Mouse (Mus musculus): ENCODE measurements around the gene Klhl5. TPM values are rescaled to one million over a fixed set of nuclear protein-coding genes. Genes with fewer than 3 reads are reported as not detected.

Gene Klhl5
- total RNA-seq (2021) = 1 to 10 TPM; 6.5 to 6.8 TPM
- long read RNA-seq, experiment 1, partial matches to known transcripts = 1 of 14 reads
- long read RNA-seq, experiment 1, other reads (novel, unspliced or antisense) = 11 of 14 reads
- long read RNA-seq, experiment 2, transcript Klhl5-204 (11 exons, 3,149 nt) = major isoform, 9 of 17 reads
- long read RNA-seq, experiment 2, partial matches to known transcripts = 3 of 17 reads
- long read RNA-seq, experiment 2, other reads (novel, unspliced or antisense) = 5 of 17 reads

DNA sequence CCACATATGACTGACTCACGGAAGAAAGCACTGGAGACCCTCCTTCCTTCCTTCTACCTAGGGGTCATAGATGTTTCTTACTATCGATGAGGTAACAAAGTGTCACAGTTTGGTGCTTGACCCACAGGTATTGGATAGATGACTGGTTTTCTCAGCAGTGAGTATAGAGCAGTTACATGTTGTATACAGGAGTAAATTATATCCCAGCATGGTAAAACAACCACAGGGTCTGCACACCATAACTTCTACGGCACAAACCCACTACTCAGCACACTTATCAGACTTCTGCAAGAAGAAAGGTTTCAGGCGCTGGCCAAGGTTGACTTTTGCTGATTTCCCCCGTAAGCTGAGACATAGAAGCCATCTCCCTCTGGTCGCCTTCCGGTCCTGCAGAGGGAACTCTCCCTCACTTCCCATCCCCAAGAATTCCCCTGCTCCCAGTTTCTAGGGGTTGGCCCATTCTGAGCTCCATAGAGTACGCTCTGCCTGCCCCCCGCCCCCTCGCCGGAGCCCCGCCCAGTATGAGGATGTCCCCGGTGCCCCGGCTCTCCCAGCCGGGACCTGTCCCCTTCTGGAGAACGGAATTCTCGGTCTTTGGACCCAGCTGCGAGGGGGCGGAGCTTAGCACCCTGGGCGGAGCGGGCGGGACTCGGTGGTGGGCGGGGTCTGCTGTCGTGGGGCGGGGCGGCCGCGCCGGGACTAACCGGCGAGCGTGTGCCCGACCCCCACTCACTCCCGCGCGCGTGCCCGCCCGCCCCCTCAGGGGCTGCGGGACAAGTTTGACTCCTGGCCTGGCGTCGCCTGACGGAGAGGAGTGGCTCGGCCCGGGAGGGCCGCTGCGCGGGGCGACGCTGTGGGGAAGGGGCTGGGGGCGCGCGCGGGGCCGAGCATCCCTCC lies at the start of gene Klhl5:
TSS of gene Klhl5 (plus strand) at position 664 of the 897 bp plus-strand sequence.
- DNase-seq = peak; percentile 87

DNA sequence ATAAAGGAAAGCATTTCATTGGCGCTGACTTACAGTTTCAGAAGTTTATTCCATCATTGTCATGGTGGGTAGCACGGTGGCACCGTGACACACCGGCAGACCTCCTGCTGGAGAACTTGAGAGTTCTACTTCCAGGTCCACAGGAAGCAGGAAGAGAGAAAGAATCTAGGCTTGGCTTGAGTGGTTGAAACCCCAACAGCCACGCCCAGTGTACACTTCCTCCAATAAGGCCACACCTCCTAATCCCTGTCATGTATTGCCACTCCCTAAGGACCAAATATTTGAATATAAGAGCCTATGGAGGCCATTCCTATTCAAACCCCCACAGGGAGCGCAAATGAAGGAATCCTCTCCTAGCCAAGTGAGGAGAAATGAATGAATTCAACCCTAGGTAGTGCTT lies 49.7 kb upstream of the Klhl5 start:
- DNase-seq = no peak

DNA sequence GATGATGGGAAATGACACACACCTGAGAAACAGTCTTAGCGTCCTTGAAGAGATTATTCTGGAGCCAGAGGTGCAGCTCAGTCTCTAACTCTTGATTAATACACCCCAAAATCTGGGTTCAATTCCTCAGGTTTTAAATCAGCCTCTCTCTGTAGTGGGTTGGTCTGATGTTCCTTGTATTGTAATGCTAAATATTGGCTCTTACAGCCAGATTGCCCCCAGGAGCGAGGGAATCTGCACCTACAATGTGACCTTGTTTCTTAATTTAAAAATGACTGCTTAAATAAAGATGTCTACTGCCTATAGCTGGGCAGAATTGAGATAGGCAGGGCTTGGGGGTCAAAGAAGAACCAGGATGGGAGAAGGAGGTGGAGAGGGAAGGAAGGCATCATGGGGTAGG lies 47.5 kb upstream of the Klhl5 start:
- DNase-seq = no peak

DNA sequence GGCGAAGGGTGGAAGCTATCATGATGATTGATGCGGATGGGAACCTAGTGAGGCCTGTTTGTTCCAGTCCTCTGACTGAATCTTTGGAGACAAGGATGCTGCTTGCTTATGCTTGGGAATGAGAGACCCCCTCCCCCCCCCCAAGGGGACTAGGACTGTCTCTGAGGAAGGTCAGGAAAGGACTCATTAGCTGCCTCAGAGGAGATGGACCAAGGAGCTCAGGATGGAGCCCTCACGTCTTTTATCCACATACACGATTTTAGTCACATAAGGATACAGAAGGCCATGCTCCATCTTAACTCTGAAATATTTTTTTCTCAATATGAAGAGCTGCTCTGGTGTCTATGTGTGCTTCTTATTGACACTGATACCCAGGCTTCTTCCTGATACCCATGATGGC lies 45.1 kb upstream of the Klhl5 start:
- DNase-seq = no peak

DNA sequence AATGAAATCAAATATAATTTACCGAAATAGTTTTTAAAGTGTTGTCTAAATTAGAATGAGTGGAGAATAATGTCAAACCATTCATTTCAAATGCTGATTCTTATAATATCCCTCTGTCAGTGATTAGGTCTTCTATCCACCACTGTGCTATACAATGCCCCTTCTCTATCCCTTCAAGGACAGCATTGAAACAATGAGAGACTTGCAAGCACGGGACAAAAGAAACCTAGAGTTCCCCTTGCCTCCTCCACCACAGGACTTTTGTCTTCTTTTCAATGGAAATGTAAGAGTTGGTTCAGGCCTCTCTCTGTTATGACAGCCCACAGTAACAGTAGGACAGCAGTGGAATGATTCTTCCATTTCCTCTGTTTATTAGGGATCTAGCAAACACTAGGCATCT lies 44.1 kb upstream of the Klhl5 start:
- DNase-seq = no peak

DNA sequence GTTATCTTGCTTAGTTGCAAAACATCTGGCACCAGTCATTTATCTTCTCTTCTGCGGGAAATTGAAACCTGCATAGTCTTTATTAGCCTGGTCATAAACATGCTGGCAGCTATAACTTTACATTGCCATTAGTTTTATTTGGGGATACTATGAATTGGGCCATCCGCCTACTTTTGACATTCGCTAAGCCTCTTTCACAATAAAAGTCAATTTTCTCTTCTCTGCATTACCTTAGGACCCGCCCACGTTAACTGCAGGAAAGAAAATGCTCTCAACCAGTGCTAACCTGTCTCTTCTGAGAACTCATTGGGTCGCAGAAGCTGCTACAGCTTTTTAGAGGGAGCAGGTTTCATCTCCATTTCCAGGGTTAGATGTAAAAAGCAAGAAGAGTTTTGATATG lies 39.2 kb upstream of the Klhl5 start:
- no peak for DNase-seq

DNA sequence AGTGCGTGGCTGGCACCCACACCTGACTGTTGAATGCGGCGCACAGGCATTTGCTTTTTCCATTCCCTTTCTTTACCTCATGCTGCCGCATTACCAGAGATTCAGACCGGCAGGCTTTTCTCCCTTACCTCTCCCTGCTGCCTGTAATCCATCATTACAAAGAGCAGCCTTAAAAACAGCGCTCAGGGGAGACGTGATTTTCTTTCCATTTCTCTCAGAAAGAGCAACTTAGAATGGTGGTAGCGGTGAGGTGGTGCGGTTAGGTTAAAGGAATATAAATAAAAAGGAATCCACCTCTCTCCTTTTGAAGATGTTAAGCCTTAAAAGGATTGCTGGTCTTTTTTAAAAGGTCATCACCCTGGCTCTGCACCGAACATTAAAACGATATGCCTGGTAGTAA lies 37.5 kb upstream of the Klhl5 start:
- no peak for DNase-seq

DNA sequence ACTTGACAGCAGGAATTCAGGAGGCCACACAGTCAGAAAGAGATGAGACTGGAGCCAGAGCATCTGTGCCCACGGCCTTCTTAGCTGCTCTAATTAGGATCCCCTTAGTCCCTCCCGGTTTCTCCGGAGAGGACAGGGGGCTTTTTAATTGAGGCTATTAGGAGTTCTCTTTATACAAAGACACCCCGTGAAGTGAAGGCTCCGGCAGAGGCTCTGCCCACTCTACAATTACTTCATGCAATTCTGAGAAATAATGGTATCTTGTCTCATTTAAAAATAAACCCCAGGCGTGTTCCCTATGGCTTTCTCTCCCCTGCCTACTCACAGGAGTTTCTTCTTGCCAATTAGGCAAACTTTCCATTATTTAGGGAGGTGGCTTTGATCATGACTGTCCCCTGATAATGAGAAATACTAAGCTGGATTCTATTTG lies 35.6 kb upstream of the Klhl5 start:
- DNase-seq = no peak

DNA sequence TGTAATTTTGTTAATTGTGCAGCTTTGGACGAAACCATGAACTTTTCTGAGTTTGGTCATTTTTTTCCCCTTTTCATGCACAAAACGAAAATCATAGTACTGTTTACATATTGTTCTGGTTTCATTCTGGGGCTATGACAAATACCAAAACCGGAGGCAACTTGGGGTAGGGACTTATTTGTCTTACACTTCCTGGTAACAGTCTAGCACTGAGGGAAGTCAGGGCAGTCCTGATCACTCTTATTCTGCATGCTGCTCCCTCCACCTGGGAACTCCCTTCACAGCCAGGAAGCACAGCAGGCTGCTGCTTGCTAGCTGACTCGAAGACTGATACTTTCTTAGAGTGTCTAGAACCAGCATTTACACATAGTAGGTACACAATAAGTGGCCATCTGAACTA lies 34.1 kb upstream of the Klhl5 start:
- DNase-seq = no peak

DNA sequence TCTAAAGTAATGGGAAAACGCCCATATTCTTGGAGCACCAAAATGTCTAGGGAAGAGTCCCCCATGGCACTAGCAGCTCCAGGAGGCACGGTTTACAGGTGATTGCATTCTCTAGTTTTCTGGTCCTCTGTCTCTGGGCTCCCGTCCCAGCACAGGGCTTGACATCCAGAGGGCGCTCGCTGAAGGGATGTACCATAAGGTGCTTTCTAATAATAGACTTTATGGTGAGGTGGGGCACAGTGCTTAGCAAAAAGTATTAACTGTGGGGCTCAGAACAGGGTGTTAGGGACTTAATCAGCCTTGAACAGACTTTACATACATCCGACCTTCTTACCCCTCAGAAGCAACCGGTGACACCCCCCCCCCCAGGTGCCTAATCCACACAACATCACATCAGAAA lies 32.6 kb upstream of the Klhl5 start:
- no peak for DNase-seq

DNA sequence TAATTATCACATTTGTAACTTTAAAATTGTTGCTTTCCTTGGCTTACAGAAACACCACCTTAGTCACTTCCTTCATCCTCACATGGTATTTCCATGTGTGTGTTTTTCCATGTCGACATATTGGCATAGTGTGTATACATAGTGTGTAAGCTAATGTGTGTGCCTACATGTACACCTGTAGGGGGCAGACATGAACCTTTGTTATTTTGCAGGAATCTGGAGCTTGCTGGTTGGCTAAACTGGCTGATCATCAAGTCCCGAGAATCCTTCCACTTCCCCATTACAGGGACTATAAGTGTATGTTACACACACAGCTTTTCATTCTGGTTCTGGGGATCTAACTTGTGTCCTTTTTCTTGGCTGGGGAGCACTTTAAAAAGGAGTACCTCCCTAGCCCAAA lies 31.3 kb upstream of the Klhl5 start:
- no peak for DNase-seq

DNA sequence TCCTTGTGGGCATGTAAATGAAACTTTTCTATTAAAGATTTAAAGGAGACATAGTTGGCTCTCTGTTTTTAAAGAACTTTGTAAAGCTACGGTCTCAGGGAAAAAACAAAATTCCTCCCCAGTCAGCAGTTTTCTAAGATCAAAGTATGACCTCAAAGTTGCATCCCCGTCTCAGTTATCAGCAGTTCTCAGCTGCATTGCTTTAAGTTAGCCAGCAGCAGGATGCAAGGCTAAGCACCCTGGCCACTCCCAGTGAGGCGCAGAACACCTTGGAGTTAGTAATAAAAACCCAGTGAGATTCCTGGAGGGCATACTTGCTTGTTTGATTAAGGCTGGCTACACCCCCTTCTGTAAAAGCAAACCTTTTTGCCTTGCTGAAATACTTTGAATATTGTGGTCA lies 30.6 kb upstream of the Klhl5 start:
- no peak for DNase-seq

DNA sequence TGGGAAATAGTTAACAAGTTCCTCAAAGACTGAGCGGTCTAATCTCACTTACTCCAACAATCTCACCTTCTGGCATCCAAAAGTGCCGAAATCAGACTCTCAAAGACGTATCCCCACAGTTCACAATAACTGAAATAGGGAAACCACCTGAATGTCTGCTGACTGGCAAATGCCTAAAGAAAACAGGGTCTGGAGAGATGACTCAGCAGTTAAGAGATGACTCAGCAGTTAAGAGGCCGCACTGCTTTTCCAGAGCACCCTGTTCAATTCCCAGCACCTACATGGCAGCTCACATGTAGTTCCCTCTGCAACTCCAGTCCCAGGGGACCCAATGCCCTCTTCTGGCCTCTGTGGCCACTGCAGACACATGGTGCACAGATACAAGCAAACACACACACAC lies 29.3 kb upstream of the Klhl5 start:
- DNase-seq = no peak

DNA sequence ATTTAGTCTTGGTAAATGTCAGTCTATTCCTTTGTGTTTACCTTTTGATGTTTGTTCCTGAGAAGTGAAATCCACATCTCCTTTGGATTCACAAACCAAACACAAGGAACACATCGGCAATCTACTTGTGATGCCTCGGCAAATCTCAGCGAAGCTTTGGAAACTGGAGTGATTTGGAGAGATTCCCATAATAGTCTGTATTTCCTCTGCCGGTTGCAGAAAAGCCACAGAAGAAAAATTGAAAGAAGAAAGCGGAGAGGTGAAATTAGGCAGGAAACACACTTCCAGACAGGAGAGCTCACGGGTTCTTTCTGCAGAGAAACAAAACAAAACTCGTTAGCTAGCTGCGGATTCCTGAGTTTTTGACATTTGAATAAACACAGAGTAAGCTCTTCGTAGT lies 27.5 kb upstream of the Klhl5 start:
- no peak for DNase-seq

DNA sequence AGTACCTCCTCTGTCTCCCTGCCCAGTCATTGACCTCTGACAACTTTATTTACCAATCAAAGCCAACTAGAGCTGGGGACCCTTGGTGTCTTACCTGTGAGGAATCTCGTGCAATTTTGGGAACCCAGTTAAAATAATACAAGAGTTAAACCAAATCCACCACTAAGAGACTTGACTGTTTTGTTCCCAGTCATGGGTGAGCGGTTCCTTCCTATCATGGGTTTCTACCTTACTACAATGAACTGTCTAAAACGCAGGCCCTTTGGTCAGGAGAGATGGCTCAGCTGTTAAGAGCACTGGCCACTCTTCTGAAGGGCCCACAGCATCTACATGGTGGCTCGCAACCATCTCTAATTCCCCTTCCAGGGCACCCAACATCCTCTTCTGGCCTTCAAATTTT lies 25.5 kb upstream of the Klhl5 start:
- DNase-seq = no peak

DNA sequence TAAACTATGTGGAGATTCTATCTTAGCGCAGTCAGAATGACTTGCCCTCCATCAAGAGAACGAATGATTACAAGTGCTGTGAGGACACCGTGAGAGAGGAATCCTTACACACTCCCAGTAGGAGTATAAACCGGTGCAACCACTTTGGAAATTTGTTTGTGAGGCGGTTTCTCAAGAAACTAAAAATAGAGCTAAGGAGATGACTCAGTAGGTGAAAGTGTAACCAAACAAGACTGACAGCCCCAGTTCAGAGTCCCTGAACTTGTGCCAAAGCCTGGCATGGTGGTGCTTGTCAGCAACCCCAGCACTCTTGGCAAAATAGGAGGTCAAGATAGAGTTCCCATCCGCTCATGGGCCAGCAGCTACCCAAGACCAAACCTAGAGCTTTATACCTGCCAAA lies 20.8 kb upstream of the Klhl5 start:
- DNase-seq = peak; percentile 80

DNA sequence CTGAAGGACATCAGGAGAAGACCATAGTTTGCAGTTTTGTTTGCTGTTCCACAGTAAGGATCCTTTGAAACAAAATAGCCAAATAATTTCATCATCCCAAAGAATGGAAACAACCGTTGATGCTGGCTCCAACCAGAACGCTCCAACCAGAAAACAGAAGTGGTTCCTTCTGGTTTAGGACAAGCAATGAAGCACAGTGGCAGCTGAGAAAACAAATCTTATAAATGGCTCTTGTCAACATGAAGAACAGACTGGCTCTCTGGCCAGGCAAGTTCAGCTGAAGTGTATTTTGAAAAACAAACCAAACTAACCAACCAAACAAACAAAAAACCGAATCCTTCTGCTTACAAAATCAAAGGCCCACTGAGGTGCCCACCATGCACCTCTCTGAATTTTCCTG lies 17.6 kb upstream of the Klhl5 start:
- DNase-seq = no peak

DNA sequence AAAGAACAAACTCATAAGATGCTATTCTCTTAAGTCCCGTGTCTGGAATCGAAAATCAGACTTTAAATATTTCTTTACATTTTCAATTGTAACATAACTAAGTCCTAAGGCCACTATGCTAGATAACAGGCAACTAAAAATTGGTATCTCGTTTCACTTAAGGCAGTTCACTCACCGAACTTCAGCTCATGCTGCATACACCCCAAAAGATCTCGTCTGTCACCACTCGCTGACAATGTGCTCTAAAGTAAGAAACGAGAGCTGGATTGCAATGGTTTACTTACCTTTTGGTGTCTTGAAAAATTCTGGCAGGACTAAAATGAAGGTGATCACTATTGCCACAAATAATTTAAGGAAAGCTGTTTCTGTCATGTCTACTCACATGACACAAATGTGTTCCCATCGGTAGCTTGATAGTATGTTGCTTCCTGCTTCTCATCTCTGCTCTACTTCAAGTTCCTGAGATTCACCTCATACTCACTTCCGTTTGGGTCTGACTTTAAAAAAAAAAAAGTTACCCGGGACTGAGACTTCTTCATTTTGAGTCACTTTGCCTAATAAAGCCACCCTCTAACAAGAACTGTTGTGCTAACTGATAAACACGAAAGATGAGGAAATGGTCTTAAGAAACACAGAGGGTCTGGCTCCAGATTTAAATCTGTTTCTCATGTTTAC lies 16.0 kb upstream of the Klhl5 start:
- no peak for DNase-seq

DNA sequence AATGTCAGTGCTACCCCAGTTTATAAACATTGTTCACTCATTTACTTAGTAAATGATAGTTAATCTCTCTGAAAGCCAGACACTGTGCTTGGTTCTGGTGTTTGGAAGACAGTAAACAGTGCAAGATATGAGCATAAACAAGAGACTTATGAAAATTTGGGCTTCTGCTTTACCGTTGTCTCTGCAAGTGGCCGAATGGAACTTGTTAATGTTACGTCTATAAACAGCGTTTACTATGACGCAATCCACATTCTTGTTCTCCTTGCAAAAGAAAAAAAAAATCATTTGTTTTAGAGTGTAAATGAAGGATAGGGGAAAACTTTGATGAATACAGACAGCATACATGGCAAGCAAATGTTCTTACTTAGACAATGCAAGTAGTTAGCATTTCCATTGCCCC lies 15.4 kb upstream of the Klhl5 start, which contains the start of gene Tmem156:
TSS of gene Tmem156 (minus strand) at position 212 of the 400 bp plus-strand sequence.
- no peak for DNase-seq

DNA sequence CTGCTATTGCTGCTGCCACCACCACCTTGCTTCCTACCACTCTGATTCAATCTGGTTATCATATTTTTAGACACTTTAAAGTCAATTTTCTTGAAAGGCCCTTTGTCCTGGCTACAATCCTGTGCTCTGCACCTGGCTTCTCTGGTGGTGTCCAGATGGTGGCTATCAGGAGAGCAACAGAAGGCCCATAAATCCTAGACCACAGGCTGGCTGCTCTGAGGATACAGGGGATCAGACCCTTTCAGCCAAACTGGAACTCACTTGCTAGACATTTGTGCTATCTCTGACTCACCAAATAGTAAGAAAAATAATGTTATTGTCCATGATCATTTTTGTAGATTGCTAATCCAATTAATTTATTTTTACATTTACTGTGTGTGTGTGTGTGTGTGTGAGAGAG lies 13.6 kb upstream of the Klhl5 start:
- no peak for DNase-seq

DNA sequence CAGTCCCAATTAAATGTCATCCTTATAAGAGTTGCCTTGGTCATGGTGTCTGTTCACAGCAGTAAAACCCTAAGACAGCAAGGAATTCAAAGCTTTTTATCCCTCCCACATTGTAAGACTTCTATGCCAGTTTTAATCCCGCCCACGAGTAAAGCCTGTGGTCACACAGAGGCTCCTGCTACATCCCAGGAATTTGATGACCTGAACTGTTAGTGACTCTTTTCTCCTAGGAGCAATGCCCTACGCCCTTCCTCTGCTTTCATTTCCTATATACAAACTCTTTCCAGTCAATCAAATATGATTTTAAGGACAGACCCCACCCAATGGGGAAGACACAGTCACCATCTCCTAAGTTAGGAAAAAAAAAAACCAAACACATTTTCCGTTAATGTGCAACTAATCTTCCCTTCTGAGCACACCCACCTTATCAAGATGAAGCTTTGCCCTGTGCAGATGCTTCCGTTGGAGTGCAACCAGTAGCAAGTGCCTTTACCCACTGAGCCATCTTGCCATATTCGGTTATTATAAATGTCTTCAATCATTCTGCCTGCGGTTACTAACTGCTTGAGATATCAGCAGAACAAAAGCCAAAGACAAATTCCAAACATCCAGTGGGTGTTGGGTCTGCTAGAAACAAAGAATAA lies 12.3 kb upstream of the Klhl5 start:
- DNase-seq = no peak

DNA sequence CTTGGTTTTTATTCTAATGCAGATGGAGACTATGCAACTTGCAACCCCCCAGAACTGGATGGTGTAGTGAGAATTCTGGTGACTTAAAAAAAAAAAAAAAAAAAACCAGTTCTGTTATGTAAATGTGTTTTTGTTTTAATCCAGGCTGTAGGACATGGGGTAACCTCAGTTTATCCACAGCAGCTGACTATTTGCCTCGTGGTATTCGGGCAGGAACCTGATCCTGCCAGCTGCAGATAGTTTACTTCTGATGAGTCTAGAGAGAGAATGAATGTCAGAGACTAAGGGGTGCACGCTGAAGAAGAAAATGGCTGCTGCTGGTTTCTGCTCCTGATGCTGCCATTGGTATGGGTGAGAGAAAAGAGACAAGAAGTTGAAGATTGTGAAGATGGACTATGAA lies 11.3 kb upstream of the Klhl5 start:
- no peak for DNase-seq

DNA sequence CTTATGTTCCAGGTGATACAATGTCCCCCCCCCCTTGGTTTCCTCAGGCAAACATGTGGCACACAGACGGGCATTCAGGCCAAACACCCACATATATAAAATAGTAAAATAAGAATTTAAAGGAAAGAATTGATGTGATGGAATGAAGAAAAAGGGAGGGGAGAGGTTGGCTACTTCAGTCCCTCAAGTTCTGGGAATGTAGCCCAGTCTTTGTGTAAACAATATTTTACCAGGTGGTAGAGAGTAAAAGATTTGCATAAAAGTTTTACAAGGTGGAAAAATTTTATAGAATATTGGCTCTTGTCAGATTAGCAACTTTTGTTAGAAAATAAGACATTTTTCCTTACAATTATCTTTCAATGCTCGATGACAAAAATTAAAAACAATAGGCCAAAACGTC lies 10.5 kb upstream of the Klhl5 start:
- no peak for DNase-seq
